In the genomic region with DNA sequence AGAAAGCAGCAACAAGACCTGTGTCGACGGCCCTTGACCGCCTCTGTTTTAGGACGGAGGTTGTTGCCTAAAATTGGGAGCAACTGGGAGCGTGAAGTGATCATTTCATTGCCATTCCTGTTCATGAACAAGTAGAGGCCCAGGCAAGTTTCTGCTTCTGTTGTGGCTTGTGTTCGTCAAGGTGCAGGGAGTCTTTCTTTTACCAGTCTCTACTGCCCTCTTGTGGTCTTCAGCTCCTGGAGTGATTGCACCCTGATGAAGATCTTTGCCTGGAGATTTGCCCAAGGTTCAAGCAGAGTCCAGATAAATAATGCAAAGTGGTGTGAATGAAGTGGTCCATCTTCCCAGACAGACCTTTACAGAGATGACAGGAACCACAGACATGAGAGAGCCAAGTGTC, we compare ENCODE assay signal across 8 mouse cellular contexts.
A peak's percentile ranks its signal among the peaks of the same experiment; 100 is the strongest.
DNase-seq lines count a peak whose midpoint lies in the region; ATAC-seq and TF ChIP-seq lines count a peak whose summit lies in the region.

No protein-coding gene starts in this region.

- WGBS in embryonic facial prominence, embryonic 14.5 days: 41% methylated on average over 6 of the region's 6 CpGs
- WGBS in limb, embryonic 14.5 days: 43% methylated on average over 6 of the region's 6 CpGs

- no peaks in the 10 kb centered on the region for H3K27me3 ChIP-seq in embryonic facial prominence, embryonic 14.5 days (replicated peaks; ENCODE audit: control insufficient read depth, insufficient read depth, low read length)
- H3K27me3 ChIP-seq in limb, embryonic 14.5 days (ENCODE audit: control insufficient read depth, insufficient read depth, low read length): no peaks in the 10 kb centered on the region

- no peak overlapping the region for H3K4me2 ChIP-seq in embryonic facial prominence, embryonic 14.5 days (ENCODE audit: low read depth, low read length)
- H3K4me2 ChIP-seq in limb, embryonic 14.5 days (replicated peaks; ENCODE audit: low read depth, low read length, severe bottlenecking): no peak overlapping the region

- no peaks in the 10 kb centered on the region for H3K9me3 ChIP-seq in embryonic facial prominence, embryonic 14.5 days (ENCODE audit: control insufficient read depth, low read length)
- H3K9me3 ChIP-seq in limb, embryonic 14.5 days (ENCODE audit: control insufficient read depth, low read length): no peaks in the 10 kb centered on the region

- H3K9ac ChIP-seq in embryonic facial prominence, embryonic 14.5 days (ENCODE audit: low read depth, low read length): no peak overlapping the region
- H3K9ac ChIP-seq in limb, embryonic 14.5 days (ENCODE audit: low read depth, low read length, severe bottlenecking): no peak overlapping the region

- no peaks in the 10 kb centered on the region for H3K36me3 ChIP-seq in embryonic facial prominence, embryonic 14.5 days (ENCODE audit: control insufficient read depth, insufficient read depth, low read length)
- no peaks in the 10 kb centered on the region for H3K36me3 ChIP-seq in limb, embryonic 14.5 days (ENCODE audit: control insufficient read depth, insufficient read depth, low read length)

- no peak overlapping the region for H3K4me3 ChIP-seq in embryonic facial prominence, embryonic 14.5 days (ENCODE audit: low read depth, low read length)
- H3K4me3 ChIP-seq in limb, embryonic 14.5 days (replicated peaks; ENCODE audit: low read length): no peak overlapping the region

- DNase-seq in urinary bladder, adult 18-20 months (ENCODE audit: low spot score in 2 of 2): peak; percentile 19 to 25
- DNase-seq in urinary bladder, postnatal 10 days (ENCODE audit: low spot score): no peak
- peak; percentile 84 for DNase-seq in brain, adult 2 months (ENCODE audit: low read depth, low spot score)
- DNase-seq in embryonic facial prominence, embryonic 14.5 days (ENCODE audit: low spot score): peak; percentile 84
- DNase-seq in induced T-regulatory cell, adult 2 months (ENCODE audit: low read depth): peak; percentile 67
- DNase-seq in limb, embryonic 14.5 days (ENCODE audit: low spot score): peak; percentile 75
- DNase-seq in right cerebral cortex, adult 2 months (ENCODE audit: low spot score in 2 of 2): peak; percentile 68 to 71

- H3K4me1 ChIP-seq in embryonic facial prominence, embryonic 14.5 days (ENCODE audit: control insufficient read depth, insufficient read depth, low read length): no peaks in the 10 kb centered on the region
- no peaks in the 10 kb centered on the region for H3K4me1 ChIP-seq in limb, embryonic 14.5 days (ENCODE audit: control insufficient read depth, insufficient read depth, low read length)

- no peak for TF ChIP-seq POLR2A in limb, embryonic 14.5 days (IDR thresholded peaks at IDR 0.05; ENCODE audit: borderline replicate concordance, extremely low read depth, insufficient read depth, insufficient read length)

- no peak; the same call in 1 of the 2 replicates for ATAC-seq in embryonic facial prominence, embryonic 14.5 days (ENCODE audit: low read depth)
- ATAC-seq in limb, embryonic 14.5 days (ENCODE audit: low FRiP score, low read depth): no peak
- no peak for ATAC-seq in inflammation-experienced regulatory T-cells, adult 6 months

- no peak overlapping the region for H3K27ac ChIP-seq in embryonic facial prominence, embryonic 14.5 days (replicated peaks; ENCODE audit: low read depth, low read length)
- H3K27ac ChIP-seq in limb, embryonic 14.5 days (replicated peaks; ENCODE audit: low read depth, low read length): no peak overlapping the region
